ENCODE assay signal across 9 mouse cellular contexts in genomic region chr13:59220156-59220555, GRCm38 (mm10).
DNase-seq lines count a peak whose midpoint lies in the region; ATAC-seq and TF ChIP-seq lines count a peak whose summit lies in the region.
"Had no signal": no experiment of that assay in that cellular context is flagged by ENCODE, and none has a peak within 500 bp of the region (broad histone marks: within the 10 kb centered on the region; RNA-seq: fewer than 3 reads in every experiment).

No protein-coding gene starts in this region.

- no peak overlapping the region for H3K9ac ChIP-seq in heart, postnatal 0 days (replicated peaks; ENCODE audit: low read depth, low read length)
- no peak overlapping the region for H3K9ac ChIP-seq in ES-E14 (ENCODE audit: insufficient read depth, low read depth, low read length, poor library complexity, severe bottlenecking)
- H3K9ac ChIP-seq: neural tube, embryonic 12.5 days had no signal

- peak; percentile 46 for TF ChIP-seq CTCF in heart, postnatal 0 days (IDR thresholded peaks at IDR 0.05; ENCODE audit: low read depth)

- ATAC-seq in heart, postnatal 0 days (ENCODE audit: insufficient read depth, low read depth) = no peak
- no peak for ATAC-seq in monocyte, adult 5-6 weeks (replicated peaks; ENCODE audit: insufficient number of reproducible peaks, low FRiP score, low TSS enrichment, poor library complexity, severe bottlenecking)

- no peak overlapping the region for H3K27ac ChIP-seq in heart, postnatal 0 days (ENCODE audit: low read depth)
- no peak overlapping the region for H3K27ac ChIP-seq in ES-E14 (ENCODE audit: insufficient read depth, low read depth, low read length, poor library complexity, severe bottlenecking)
- H3K27ac ChIP-seq: neural tube, embryonic 12.5 days had no signal

- no peak for DNase-seq in heart, postnatal 0 days (ENCODE audit: low spot score)
- no peak for DNase-seq in heart, adult 11 months
- peak; percentile 74 for DNase-seq in ES-E14 (ENCODE audit: low read depth, low spot score)
- peak; percentile 42 to 62 for DNase-seq in cerebellum, postnatal 14 days
- DNase-seq in kidney, adult 8-10 months = peak; percentile 4 to 23
- DNase-seq in mesoderm, embryonic 11.5 days (ENCODE audit: low read depth, low spot score) = peak; percentile 49
- DNase-seq in frontal cortex, postnatal 14 days (ENCODE audit: low spot score in 2 of 2) = no peak

- H3K9me3 ChIP-seq in heart, postnatal 0 days (replicated peaks; ENCODE audit: control insufficient read depth, low read length) = no peaks in the 10 kb centered on the region
- no peaks in the 10 kb centered on the region for H3K9me3 ChIP-seq in ES-E14 (ENCODE audit: control insufficient read depth, insufficient read depth, low read depth, low read length)
- H3K9me3 ChIP-seq: neural tube, embryonic 12.5 days had no signal

- no peaks in the 10 kb centered on the region for H3K27me3 ChIP-seq in heart, postnatal 0 days (ENCODE audit: control insufficient read depth, insufficient read depth, low read length)
- H3K27me3 ChIP-seq: neural tube, embryonic 12.5 days had no signal

- no peak for TF ChIP-seq EP300 in heart, postnatal 0 days (IDR thresholded peaks at IDR 0.05; ENCODE audit: low read depth)

- WGBS in heart, postnatal 0 days = 20% methylated on average over 7 of the region's 7 CpGs

- H3K4me2 ChIP-seq in heart, postnatal 0 days (ENCODE audit: low read depth, low read length) = no peak overlapping the region
- H3K4me2 ChIP-seq: neural tube, embryonic 12.5 days had no signal

- H3K36me3 ChIP-seq in heart, postnatal 0 days (replicated peaks; ENCODE audit: control insufficient read depth, insufficient read depth, low read length) = no peaks in the 10 kb centered on the region
- H3K36me3 ChIP-seq in ES-E14 (ENCODE audit: control insufficient read depth, insufficient read depth, low read length, poor library complexity, severe bottlenecking) = no peaks in the 10 kb centered on the region
- H3K36me3 ChIP-seq: neural tube, embryonic 12.5 days had no signal

- H3K4me1 ChIP-seq in heart, postnatal 0 days (ENCODE audit: control insufficient read depth, insufficient read depth) = no peaks in the 10 kb centered on the region
- H3K4me1 ChIP-seq in ES-E14 (ENCODE audit: control insufficient read depth in 2 of 2, insufficient read depth in 2 of 2, low read length in 2 of 2, poor library complexity in 1 of 2) = no peaks in the 10 kb centered on the region
- H3K4me1 ChIP-seq: neural tube, embryonic 12.5 days had no signal

- in situ Hi-C loops in ES-E14 (cut with MboI; ENCODE audit: low sequenced_read_pairs in 2 of 2, unreplicated experiment in 2 of 2) = no loop called here

- no peak overlapping the region for H3K4me3 ChIP-seq in heart, postnatal 0 days (ENCODE audit: low read depth, low read length)
- no peak overlapping the region for H3K4me3 ChIP-seq in ES-E14 (ENCODE audit: insufficient read depth in 1 of 2, low read depth in 1 of 2, low read length in 2 of 2, poor library complexity in 1 of 2, severe bottlenecking in 1 of 2)
- H3K4me3 ChIP-seq: neural tube, embryonic 12.5 days had no signal

TF ChIP-seq in ES-E14, 5 proteins besides CTCF, POLR2A, EP300 and RAD21:
- no peak for TF ChIP-seq CHD2 (IDR thresholded peaks at IDR 0.05; ENCODE audit: low read depth, low read length)
- 0 out of 2 replicates have a peak, but pooled peaks have one; percentile 7 for TF ChIP-seq MAFK (IDR thresholded peaks at IDR 0.05; ENCODE audit: insufficient read depth, low read depth, low read length)
- TF ChIP-seq ZNF384 (IDR thresholded peaks at IDR 0.05; ENCODE audit: low read depth, low read length) = no peak
- TF ChIP-seq HCFC1 (IDR thresholded peaks at IDR 0.05; ENCODE audit: borderline replicate concordance, insufficient read depth, low read length) = no peak
- TF ChIP-seq ZC3H11A (IDR thresholded peaks at IDR 0.05; ENCODE audit: borderline replicate concordance, low read depth, low read length) = peak; percentile 62; the same call in 1 of the 2 replicates

Comparison
In these comparisons a context has a peak if more than half of its experiments do, and no peak if none do; other contexts are left out.
1. DNase-seq: peak in ES-E14 (single experiment), cerebellum, postnatal 14 days (2 of 2), kidney, adult 8-10 months (2 of 2) and mesoderm, embryonic 11.5 days (single experiment); none in heart, postnatal 0 days (single experiment), heart, adult 11 months (single experiment) and frontal cortex, postnatal 14 days (0 of 2).